Mouse (Mus musculus) neural tube, embryonic 11.5 days (tissue): ENCODE results near the gene Gzmb. TPM values are rescaled to one million over a fixed set of nuclear protein-coding genes. Genes with fewer than 3 reads are reported as not detected.

Experiments
- ATAC-seq: fragments of 200-750 bp; cut with Nextera tagmentation; 2 replicates; pipeline ENCODE4 v1.8.0; 2017; ENCODE audit warnings: moderate number of reproducible peaks, mild to moderate bottlenecking, moderate TSS enrichment, moderate library complexity; ENCODE audit not compliant: insufficient read depth, low FRiP score, low TSS enrichment
- DNase-seq: peaks from one replicate; pipeline ENCODE4 v3.0.0-alpha.2; 2015; ENCODE audit warnings: low spot score
- H3K27ac ChIP-seq: fragments of 300-500 bp; sonication (generic); 2 replicates; pipeline ENCODE4 v1.5.1; 2014; ENCODE audit warnings: low read depth, mild to moderate bottlenecking, low read length
- H3K27me3 ChIP-seq: fragments of 300-500 bp; sonication (generic); 2 replicates; pipeline ENCODE4 v1.6.1; 2014; ENCODE audit warnings: mild to moderate bottlenecking, low read length, mixed read lengths; ENCODE audit not compliant: control insufficient read depth, insufficient read depth
- H3K36me3 ChIP-seq: fragments of 300-500 bp; sonication (generic); 2 replicates; pipeline ENCODE4 v1.6.1; 2014; ENCODE audit warnings: mild to moderate bottlenecking, low read length, moderate library complexity, mixed read lengths; ENCODE audit not compliant: control insufficient read depth, insufficient read depth
- H3K4me1 ChIP-seq: fragments of 300-500 bp; sonication (generic); 2 replicates; pipeline ENCODE4 v1.6.1; 2014; ENCODE audit warnings: low read length, mixed read lengths; ENCODE audit not compliant: control insufficient read depth, insufficient read depth
- H3K4me2 ChIP-seq: fragments of 300-500 bp; sonication (generic); 2 replicates; pipeline ENCODE4 v1.6.1; 2014; ENCODE audit warnings: low read depth, mild to moderate bottlenecking, moderate library complexity
- H3K4me3 ChIP-seq: fragments of 300-500 bp; sonication (generic); 2 replicates; pipeline ENCODE4 v1.5.1; 2014; ENCODE audit warnings: low read depth, low read length
- H3K9ac ChIP-seq: fragments of 300-500 bp; sonication (generic); 2 replicates; pipeline ENCODE4 v1.6.1; 2014; ENCODE audit warnings: mild to moderate bottlenecking, low read length
- H3K9me3 ChIP-seq: fragments of 300-500 bp; sonication (generic); 2 replicates; pipeline ENCODE4 v1.6.1; 2016; ENCODE audit warnings: low read length; ENCODE audit not compliant: control insufficient read depth
- WGBS: fragments of 180-500 bp; shearing (Covaris S2); extraction: QIAGEN DNeasy Blood & Tissue Kit; methylation state at CpG from one replicate; pipeline ENCODE4 v1.1.7; 2014; 5-methylcytosine and 5-hydroxymethylcytosine counted together
- polyA plus RNA-seq: library from polyadenylated mRNA; unstranded; fragments of >200 nt; fragmentation: Nextera tagmentation; extraction: Ambion mirVana; gene quantifications from 2 replicates; pipeline ENCODE4 v1.2.1, GENCODE M21; 2014

The Gzmb gene
- polyA plus RNA-seq, 1 experiment from 2014 or later: not detected

DNA sequence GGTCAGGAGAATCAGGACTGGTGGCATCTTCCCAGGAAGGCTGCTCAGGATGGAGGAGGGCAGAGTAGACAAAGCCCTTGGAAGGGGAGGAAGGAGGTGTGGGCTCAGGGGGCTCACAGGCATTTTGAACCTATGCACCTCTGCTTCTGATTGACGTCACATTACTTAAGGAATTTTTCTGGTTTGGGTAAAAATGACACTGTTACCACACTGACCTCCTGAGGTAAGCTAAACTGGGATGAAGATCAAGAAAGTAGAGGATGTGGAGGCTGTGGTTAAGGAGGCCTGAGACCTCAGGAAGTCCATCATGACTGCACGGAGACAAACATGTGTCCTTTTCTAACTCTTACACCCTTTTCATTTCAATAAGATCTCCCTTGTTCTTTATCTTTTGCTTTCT, 27.5 kb downstream of the Gzmb start, which contains the start of gene Gzmc:
TSS of gene Gzmc (minus strand) at position 101 of the 400 bp plus-strand sequence.
- H3K4me3 ChIP-seq: no peak within 1 kb of the TSS
- H3K36me3 ChIP-seq: no peaks in the 10 kb centered on the region
- ATAC-seq (no peak), DNase-seq (no peak)
- H3K4me1 ChIP-seq: no peaks in the 10 kb centered on the region
- H3K27me3 ChIP-seq: no peaks in the 10 kb centered on the region
- no peak within 1 kb of the TSS for H3K9ac ChIP-seq
- no peak within 1 kb of the TSS for H3K27ac ChIP-seq
- H3K9me3 ChIP-seq: no peaks in the 10 kb centered on the region
- H3K4me2 ChIP-seq: no peak within 1 kb of the TSS
- 78% methylated on average over 2 of the region's 2 CpGs for WGBS

DNA sequence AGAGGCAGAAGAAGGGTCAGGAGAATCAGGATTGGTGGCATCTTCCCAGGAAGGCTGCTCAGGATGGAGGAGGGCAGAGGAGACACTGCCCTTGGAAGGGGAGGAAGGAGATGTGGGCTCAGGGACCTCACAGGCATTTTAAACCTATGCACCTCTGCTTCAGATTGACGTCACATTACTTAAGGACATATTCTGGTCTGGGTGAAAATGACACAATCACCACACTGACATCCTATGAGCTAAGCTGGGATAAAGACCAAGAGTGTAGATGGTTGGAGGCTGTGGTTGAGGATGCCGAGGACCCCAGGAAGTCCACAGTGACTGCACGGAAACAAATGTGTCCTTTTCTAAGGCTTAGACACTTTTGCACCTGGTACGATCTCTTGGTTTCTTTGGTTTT, 50.7 kb downstream of the Gzmb start, which contains the start of gene Gzmf:
TSS of gene Gzmf (minus strand) at position 101 of the 400 bp plus-strand sequence.
- ATAC-seq (no peak), DNase-seq (no peak)
- no peaks in the 10 kb centered on the region for H3K9me3 ChIP-seq
- H3K4me3 ChIP-seq: no peak within 1 kb of the TSS
- no peak within 1 kb of the TSS for H3K27ac ChIP-seq
- no peaks in the 10 kb centered on the region for H3K36me3 ChIP-seq
- H3K27me3 ChIP-seq: no peaks in the 10 kb centered on the region
- no peak within 1 kb of the TSS for H3K4me2 ChIP-seq
- 86% methylated on average over 4 of the region's 4 CpGs for WGBS
- no peak within 1 kb of the TSS for H3K9ac ChIP-seq
- H3K4me1 ChIP-seq: no peaks in the 10 kb centered on the region

Other genes starting within 250 kb of the Gzmb start
- gene Mcpt1, start 244.3 kb downstream of the Gzmb start, polyA plus RNA-seq: not detected in 2 replicates
- not detected in 2 replicates for gene Mcpt9, start 231.8 kb downstream of the Gzmb start, polyA plus RNA-seq
- gene Mcpt2, start 220.2 kb downstream of the Gzmb start, polyA plus RNA-seq: not detected in 2 replicates
- gene Mcpt4, start 199.9 kb downstream of the Gzmb start, polyA plus RNA-seq: not detected in 2 replicates
- gene Mcpt8, start 177.0 kb downstream of the Gzmb start, polyA plus RNA-seq: not detected in 2 replicates
- not detected in 2 replicates for gene Ctsg, start 159.7 kb downstream of the Gzmb start, polyA plus RNA-seq
- gene Gzme, start 141.6 kb downstream of the Gzmb start, polyA plus RNA-seq: not detected in 2 replicates
- gene Gzmd, start 129.7 kb downstream of the Gzmb start, polyA plus RNA-seq: not detected in 2 replicates
- gene Gzmg, start 102.7 kb downstream of the Gzmb start, polyA plus RNA-seq: not detected in 2 replicates
- not detected in 2 replicates for gene Gzmn, start 87.7 kb downstream of the Gzmb start, polyA plus RNA-seq
- not detected in 2 replicates for gene Gzmf, start 50.8 kb downstream of the Gzmb start, polyA plus RNA-seq
- 0.36 TPM in 1 of 2 replicates, not detected in the other for gene Gzmc, start 27.6 kb downstream of the Gzmb start, polyA plus RNA-seq
- gene Atp12a, start 102.8 kb upstream of the Gzmb start, polyA plus RNA-seq: not detected in 2 replicates
- 1.3 and 1.5 TPM in 2 replicates for gene Rnf17, start 140.3 kb upstream of the Gzmb start, polyA plus RNA-seq